Mouse (Mus musculus): ENCODE data around the gene Celf2. TPM values are rescaled to one million over a fixed set of nuclear protein-coding genes. Genes with fewer than 3 reads are reported as not detected.

Gene Celf2
- polyA plus RNA-seq, 1 experiment from 2014 or later = 164 TPM

- H3K9ac ChIP-seq = no peak overlapping the region
- H3K4me2 ChIP-seq = no peak overlapping the region
- H3K4me3 ChIP-seq = no peak overlapping the region
- H3K27ac ChIP-seq (replicated peaks) = no peak overlapping the region
- ATAC-seq (ENCODE audit: low FRiP score, low read depth) = no peak
- WGBS = 78% methylated on average over 9 of the region's 9 CpGs
- no peaks in the 10 kb centered on the region for H3K27me3 ChIP-seq
- H3K36me3 ChIP-seq = no peaks in the 10 kb centered on the region
- H3K9me3 ChIP-seq = no peaks in the 10 kb centered on the region
- no peaks in the 10 kb centered on the region; the same call in 1 of the 2 replicates for H3K4me1 ChIP-seq (replicated peaks)
These were observed 563.5 kb downstream of the Celf2 start for GRCm38 (mm10) chr2:6945638-6946415.

DNA sequence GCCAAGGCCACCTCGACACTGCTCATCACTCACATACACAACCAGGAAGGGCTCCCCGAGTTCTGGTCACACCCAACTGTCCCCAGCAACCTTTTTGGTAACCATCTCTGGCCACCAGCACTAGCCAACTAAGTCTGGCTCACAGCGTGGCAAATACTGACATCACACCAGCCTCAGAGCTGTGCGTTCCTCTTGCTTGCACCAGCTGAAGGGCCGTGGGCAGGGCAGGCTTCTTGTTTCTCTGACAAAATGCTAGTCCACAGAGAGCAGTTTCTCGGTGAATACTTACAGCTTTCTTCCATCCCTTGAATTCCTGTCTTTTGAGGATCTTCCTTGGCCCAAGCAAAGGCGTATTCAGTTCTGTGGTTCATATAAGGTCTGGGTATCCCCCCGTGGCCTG, 565.7 kb downstream of the Celf2 start:
- Histone ChIP-seq H3K9ac (no peak overlapping the region), H3K27ac (replicated peaks) (no peak overlapping the region), H3K4me3 (no peak overlapping the region), H3K4me1 (replicated peaks) (no peaks in the 10 kb centered on the region; the same call in 1 of the 2 replicates), H3K27me3 (no peaks in the 10 kb centered on the region), H3K9me3 (no peaks in the 10 kb centered on the region), H3K36me3 (no peaks in the 10 kb centered on the region), H3K4me2 (no peak overlapping the region)
- 80% methylated on average over 8 of the region's 8 CpGs for WGBS
- peak; percentile 23; the same call in 1 of the 2 replicates for ATAC-seq (ENCODE audit: low FRiP score, low read depth)

GRCm38 (mm10) chr2:6942635-6943390, 566.5 kb downstream of the Celf2 start:
- no peaks in the 10 kb centered on the region; the same call in 1 of the 2 replicates for H3K4me1 ChIP-seq (replicated peaks)
- H3K4me2 ChIP-seq = no peak overlapping the region
- no peak overlapping the region for H3K9ac ChIP-seq
- H3K27me3 ChIP-seq = no peaks in the 10 kb centered on the region
- 46% methylated on average over 2 of the region's 2 CpGs for WGBS
- no peak for ATAC-seq (ENCODE audit: low FRiP score, low read depth)
- no peak overlapping the region for H3K27ac ChIP-seq (replicated peaks)
- H3K4me3 ChIP-seq = no peak overlapping the region
- H3K36me3 ChIP-seq = no peaks in the 10 kb centered on the region
- no peaks in the 10 kb centered on the region for H3K9me3 ChIP-seq

DNA sequence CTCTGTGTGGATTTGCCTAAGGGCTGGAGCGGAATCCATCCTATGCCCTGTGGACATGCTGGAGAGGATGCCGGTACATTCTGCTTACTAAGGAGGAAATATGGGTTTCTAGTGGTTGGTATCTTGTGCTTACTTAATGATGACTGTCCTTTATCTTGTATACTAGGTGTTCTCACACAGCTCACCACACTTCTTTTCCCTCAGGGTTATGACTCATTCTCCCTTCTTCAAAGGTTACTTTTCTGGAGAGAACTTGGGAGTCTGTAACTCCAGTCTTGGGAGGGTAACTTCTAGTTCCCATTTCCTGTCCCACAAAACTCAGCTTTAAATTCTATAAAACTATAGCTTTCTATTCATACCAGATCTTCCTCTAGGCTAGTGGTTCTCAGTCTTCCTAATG, 570.2 kb downstream of the Celf2 start:
- no peak for ATAC-seq (ENCODE audit: low FRiP score, low read depth)
- no peaks in the 10 kb centered on the region; the same call in 1 of the 2 replicates for H3K4me1 ChIP-seq (replicated peaks)
- WGBS = 83% methylated on average over 2 of the region's 2 CpGs

GRCm38 (mm10) chr2:6933130-6933529, 576.2 kb downstream of the Celf2 start:
- H3K4me1 ChIP-seq (replicated peaks) = 0 out of 2 replicates have a peak, but pooled peaks cover 4% of the 10 kb centered on the region
- no peak overlapping the region for H3K27ac ChIP-seq (replicated peaks)
- ATAC-seq (ENCODE audit: low FRiP score, low read depth) = 0 out of 2 replicates have a peak, but pooled peaks have one; percentile 27
- no peak overlapping the region for H3K4me3 ChIP-seq
- no peaks in the 10 kb centered on the region for H3K27me3 ChIP-seq
- H3K4me2 ChIP-seq = no peak overlapping the region
- no peak overlapping the region for H3K9ac ChIP-seq
- 50% methylated on average over 12 of the region's 12 CpGs for WGBS
- H3K9me3 ChIP-seq = no peaks in the 10 kb centered on the region
- no peaks in the 10 kb centered on the region for H3K36me3 ChIP-seq

More for the DNA sequence above, 570.2 kb downstream of the Celf2 start:
- H3K4me2 ChIP-seq = no peak overlapping the region
- no peaks in the 10 kb centered on the region for H3K27me3 ChIP-seq
- no peaks in the 10 kb centered on the region for H3K9me3 ChIP-seq
- no peak overlapping the region for H3K4me3 ChIP-seq
- no peak overlapping the region for H3K27ac ChIP-seq (replicated peaks)
- no peaks in the 10 kb centered on the region for H3K36me3 ChIP-seq
- H3K9ac ChIP-seq = no peak overlapping the region

DNA sequence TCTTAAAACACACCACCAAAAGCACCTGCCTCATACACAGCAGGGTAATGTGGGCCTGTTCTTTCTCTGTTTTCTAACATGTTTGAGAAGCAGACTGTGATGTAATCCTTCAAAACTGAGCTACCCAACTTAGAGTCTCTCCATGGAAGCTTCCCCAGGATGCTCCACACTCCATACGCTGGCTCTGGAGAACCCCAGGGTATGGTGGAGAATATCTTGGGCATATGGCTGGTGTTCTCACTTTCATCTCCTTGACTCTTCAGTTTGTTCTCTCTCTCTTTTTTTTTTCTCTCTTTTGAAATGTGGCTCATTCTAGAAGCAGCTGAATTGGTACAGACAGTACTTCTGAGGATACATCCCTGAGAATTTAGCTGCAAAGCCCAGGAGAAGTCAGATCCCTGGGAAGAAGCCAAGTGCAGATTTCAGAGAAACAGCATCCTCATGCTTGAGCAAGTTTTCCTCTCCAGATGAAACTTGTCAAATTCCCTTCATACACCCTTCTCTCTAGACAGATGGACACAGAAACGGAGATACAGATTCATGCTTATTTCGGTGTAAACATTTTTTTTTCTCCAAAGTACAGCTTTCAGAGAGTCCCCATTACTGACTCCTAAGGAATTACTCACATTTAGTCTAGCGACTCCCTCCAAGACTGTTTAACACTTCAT, 581.5 kb downstream of the Celf2 start:
- no peak overlapping the region for H3K4me2 ChIP-seq
- 89% methylated on average over 4 of the region's 4 CpGs for WGBS
- H3K27ac ChIP-seq (replicated peaks) = no peak overlapping the region
- no peaks in the 10 kb centered on the region for H3K36me3 ChIP-seq
- no peak overlapping the region for H3K9ac ChIP-seq
- no peak overlapping the region for H3K4me3 ChIP-seq
- no peaks in the 10 kb centered on the region for H3K9me3 ChIP-seq
- H3K27me3 ChIP-seq = no peaks in the 10 kb centered on the region
- no peaks in the 10 kb centered on the region for H3K4me1 ChIP-seq (replicated peaks)
- ATAC-seq (ENCODE audit: low FRiP score, low read depth) = no peak

- no peak overlapping the region for H3K9ac ChIP-seq
- no peaks in the 10 kb centered on the region for H3K4me1 ChIP-seq (replicated peaks)
- no peaks in the 10 kb centered on the region for H3K9me3 ChIP-seq
- ATAC-seq (ENCODE audit: low FRiP score, low read depth) = no peak
- WGBS = 57% methylated on average over 5 of the region's 5 CpGs
- no peaks in the 10 kb centered on the region for H3K27me3 ChIP-seq
- H3K4me3 ChIP-seq = no peak overlapping the region
- no peaks in the 10 kb centered on the region for H3K36me3 ChIP-seq
- H3K27ac ChIP-seq (replicated peaks) = no peak overlapping the region
- H3K4me2 ChIP-seq = no peak overlapping the region
These were observed 583.9 kb downstream of the Celf2 start for GRCm38 (mm10) chr2:6925505-6925904.

GRCm38 (mm10) chr2:6923738-6924474, 585.5 kb downstream of the Celf2 start:
- H3K36me3 ChIP-seq = no peaks in the 10 kb centered on the region
- H3K4me2 ChIP-seq = no peak overlapping the region
- no peak overlapping the region for H3K27ac ChIP-seq (replicated peaks)
- WGBS = 78% methylated on average over 15 of the region's 15 CpGs
- H3K9ac ChIP-seq = no peak overlapping the region
- no peak for ATAC-seq (ENCODE audit: low FRiP score, low read depth)
- no peaks in the 10 kb centered on the region for H3K9me3 ChIP-seq
- no peaks in the 10 kb centered on the region for H3K27me3 ChIP-seq
- H3K4me3 ChIP-seq = no peak overlapping the region
- H3K4me1 ChIP-seq (replicated peaks) = no peaks in the 10 kb centered on the region

GRCm38 (mm10) chr2:6915386-6915785, 594.0 kb downstream of the Celf2 start:
- H3K9ac ChIP-seq = no peak overlapping the region
- no peaks in the 10 kb centered on the region for H3K9me3 ChIP-seq
- 0 out of 2 replicates have a peak, but pooled peaks cover 4% of the 10 kb centered on the region for H3K4me1 ChIP-seq (replicated peaks)
- H3K4me3 ChIP-seq = no peak overlapping the region
- H3K27ac ChIP-seq (replicated peaks) = no peak overlapping the region
- H3K36me3 ChIP-seq = no peaks in the 10 kb centered on the region
- no peak for ATAC-seq (ENCODE audit: low FRiP score, low read depth)
- WGBS = 81% methylated on average over 4 of the region's 4 CpGs
- no peak overlapping the region for H3K4me2 ChIP-seq
- H3K27me3 ChIP-seq = no peaks in the 10 kb centered on the region

GRCm38 (mm10) chr2:6913315-6913714, 596.0 kb downstream of the Celf2 start:
- Histone ChIP-seq H3K4me2 (no peak overlapping the region), H3K9ac (no peak overlapping the region), H3K9me3 (no peaks in the 10 kb centered on the region), H3K4me3 (no peak overlapping the region), H3K36me3 (no peaks in the 10 kb centered on the region), H3K27me3 (no peaks in the 10 kb centered on the region), H3K4me1 (replicated peaks) (0 out of 2 replicates have a peak, but pooled peaks cover 4% of the 10 kb centered on the region), H3K27ac (replicated peaks) (no peak overlapping the region)
- WGBS = 78% methylated on average over 10 of the region's 10 CpGs
- ATAC-seq (ENCODE audit: low FRiP score, low read depth) = no peak

GRCm38 (mm10) chr2:6911932-6912331, 597.4 kb downstream of the Celf2 start:
- Histone ChIP-seq H3K4me1 (replicated peaks) (0 out of 2 replicates have a peak, but pooled peaks cover 4% of the 10 kb centered on the region), H3K9me3 (no peaks in the 10 kb centered on the region), H3K27me3 (no peaks in the 10 kb centered on the region), H3K36me3 (no peaks in the 10 kb centered on the region), H3K27ac (replicated peaks) (no peak overlapping the region), H3K4me2 (no peak overlapping the region), H3K4me3 (no peak overlapping the region), H3K9ac (no peak overlapping the region)
- no peak for ATAC-seq (ENCODE audit: low FRiP score, low read depth)
- WGBS = 42% methylated on average over 7 of the region's 7 CpGs
